Mouse (Mus musculus): Measurements from ENCODE around the gene Vezf1.
A peak's percentile ranks its signal among the peaks of the same experiment; 100 is the strongest.

Gene Vezf1

DNA sequence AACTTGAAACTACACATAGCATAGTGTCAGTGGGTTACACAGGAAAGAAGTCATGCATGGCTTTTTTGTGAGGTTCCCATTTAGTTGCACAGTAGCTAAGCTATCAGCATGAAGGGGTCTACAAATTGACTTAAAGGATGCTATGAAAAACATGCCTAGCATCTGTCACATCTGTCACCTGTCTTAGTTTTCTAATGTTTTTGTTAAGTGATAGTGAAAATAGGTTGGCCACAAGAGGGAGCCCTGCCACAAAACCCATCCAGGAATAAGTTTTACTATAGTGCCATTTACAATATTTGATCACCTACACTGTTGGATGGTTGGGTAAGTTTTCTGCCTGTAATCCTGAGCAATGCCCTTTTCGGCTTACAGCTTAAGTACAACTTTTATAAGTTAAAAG lies 13.5 kb upstream of the Vezf1 start:
- DNase-seq (ENCODE audit: low spot score): no peak

DNA sequence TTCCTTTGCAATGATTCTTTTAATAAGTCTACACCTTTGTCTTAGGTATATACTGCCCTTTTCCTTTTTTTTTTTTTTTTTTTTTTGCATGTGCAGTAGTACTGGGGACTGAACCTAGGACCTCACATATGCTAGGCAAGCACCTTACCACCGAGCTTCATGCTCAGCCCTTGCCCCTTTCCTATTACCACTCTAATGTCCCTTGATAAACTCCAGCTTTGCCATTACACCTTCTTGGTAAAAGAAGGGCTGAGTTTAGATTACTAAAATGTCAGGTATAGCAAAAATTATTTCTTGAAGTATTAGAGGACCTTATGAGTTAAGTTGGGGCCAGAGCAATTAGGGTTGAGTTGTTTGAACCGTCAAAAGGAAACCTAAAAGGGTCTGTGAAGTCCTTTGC lies 12.3 kb upstream of the Vezf1 start:
- DNase-seq (ENCODE audit: low spot score): no peak

GRCm38 (mm10) chr11:88057788-88058187 lies 10.3 kb upstream of the Vezf1 start:
- no peak for DNase-seq (ENCODE audit: low spot score)

DNA sequence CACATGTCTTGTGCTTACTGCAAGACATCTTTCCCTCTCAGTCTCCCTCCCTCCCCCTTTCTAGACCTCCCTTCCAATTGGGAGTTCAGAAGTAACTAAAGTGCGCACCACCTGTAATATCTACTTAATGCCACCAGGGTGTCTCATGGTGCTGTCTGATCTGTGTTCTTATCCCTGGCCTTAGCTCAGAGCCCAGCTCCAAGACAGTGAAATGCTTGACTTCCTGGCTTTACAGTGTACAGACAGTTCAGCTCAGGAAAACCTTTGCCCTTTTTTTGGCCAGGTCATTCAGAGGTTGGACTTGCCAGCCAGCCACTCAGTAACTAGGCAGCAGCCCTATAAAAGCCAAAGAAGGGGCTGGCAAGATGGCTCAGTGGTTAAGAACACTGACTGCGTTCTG lies 8.9 kb upstream of the Vezf1 start:
- no peak for DNase-seq (ENCODE audit: low spot score)

- DNase-seq (ENCODE audit: low spot score): no peak
Observed at GRCm38 (mm10) chr11:88061892-88062625, 6.0 kb upstream of the Vezf1 start.

DNA sequence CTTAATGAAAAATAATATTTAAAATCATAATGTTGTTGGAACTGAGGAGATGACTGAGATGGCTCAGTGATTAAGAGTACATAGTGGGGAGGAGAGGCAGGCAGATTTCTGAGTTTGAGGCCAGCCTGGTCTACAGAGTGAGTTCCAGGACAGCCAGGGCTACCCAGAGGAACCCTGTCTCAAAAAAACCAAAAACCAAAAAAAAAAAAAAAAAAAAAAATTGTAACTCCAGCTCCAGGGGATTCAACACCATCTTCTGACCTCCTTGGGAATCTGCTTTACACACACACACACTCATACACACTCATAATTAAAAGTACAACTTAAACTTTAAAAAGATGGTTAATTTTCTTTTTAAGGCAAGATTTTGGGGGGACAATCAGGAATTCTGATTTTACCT lies 2.3 kb upstream of the Vezf1 start:
- no peak for DNase-seq (ENCODE audit: low spot score)

DNA sequence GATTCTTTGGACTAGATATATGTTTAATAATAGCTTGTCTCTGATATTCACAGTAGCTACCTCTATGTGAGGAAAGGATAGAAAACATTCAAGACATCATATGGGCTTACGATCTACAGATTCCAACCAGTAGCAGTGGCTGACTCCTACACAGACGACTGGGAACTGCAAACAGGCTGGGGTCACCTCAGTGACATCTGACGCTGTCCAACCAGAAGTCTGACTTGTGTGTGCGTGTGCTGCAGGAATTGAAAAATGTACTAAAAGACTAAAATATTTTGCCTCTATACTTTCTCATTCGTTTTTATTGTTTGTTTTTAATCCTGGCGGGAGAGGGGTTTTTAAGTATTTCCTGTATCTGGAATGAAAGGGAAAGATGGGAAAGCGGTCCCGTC lies 891 bp upstream of the Vezf1 start:
- DNase-seq (ENCODE audit: low spot score): no peak

- DNase-seq (ENCODE audit: low spot score): peak; percentile 78
Observed at GRCm38 (mm10) chr11:88068411-88069245, 549 bp downstream of the Vezf1 start.

DNA sequence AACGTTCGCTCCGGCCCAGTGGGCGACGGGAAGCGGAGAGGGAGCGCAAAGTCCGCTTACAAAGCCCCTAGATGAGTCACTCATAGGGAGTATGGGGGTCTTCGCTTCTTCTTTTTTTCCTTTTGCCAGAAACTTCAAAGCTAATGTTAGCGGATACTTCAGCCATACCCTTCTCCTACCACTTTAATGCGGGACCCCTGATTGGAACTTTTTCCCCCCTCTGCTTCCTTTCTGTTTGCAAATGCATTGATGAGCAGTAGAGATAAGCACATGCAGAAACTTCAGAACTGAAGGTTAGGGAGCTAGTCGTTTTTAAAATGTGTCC lies 1.1 kb downstream of the Vezf1 start:
- DNase-seq (ENCODE audit: low spot score): no peak

DNA sequence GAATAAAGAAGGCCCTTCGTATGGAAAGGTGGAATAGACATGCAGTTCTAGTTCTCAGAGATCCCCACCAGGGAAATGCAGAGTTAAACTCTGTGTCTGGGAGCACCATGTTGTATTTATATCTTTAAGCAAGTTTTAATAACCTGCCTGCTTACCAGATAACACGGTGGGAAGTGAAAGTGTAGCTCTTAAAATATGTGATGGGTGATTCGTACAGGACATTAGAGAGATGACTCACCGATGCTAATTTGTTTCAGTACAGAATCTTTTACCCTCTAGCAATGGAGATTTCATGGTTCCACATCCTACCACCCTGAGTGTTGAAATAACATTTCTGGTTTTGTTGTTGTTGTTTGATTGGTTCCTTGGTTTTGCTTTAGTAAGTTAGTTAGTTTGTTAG lies 2.3 kb downstream of the Vezf1 start:
- no peak for DNase-seq (ENCODE audit: low spot score)

DNA sequence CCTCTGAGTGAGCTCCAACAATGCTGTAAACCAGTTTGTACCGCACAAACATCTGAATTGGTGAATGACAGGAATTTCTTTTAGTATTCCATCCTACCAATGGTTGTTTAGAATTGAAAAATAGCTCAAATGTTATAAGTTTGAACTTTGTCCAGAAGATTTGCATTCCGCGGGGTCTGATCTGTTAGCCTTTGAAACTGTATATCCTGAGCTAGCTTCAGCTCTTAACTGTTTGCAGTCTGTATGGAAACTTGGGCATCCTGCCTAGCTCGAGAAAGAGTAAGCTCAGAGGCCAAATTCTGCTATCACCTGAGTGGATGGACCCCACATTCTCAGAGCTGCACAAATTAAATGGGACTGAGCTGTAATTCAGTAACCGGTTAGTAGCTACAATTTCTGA lies 3.0 kb downstream of the Vezf1 start:
- DNase-seq (ENCODE audit: low spot score): no peak

DNA sequence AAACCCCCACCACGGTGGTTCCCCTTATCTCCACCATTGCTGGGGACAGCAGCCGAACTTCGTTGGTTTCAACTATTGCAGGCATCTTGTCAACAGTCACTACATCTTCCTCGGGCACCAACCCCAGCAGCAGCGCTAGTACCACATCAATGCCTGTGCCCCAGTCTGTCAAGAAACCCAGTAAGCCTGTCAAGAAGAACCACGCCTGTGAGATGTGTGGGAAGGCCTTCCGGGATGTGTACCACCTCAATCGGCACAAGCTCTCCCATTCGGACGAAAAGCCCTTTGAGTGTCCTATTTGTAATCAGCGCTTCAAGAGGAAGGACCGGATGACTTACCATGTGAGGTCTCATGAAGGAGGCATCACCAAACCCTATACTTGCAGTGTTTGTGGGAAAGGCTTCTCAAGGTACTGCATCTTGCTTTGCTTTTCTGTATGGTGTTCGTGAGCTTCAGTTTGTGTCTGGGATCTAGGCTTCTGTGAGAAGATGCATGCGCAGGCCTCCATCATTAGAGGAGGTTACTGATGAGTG lies 5.3 kb downstream of the Vezf1 start:
- no peak for DNase-seq (ENCODE audit: low spot score)

DNA sequence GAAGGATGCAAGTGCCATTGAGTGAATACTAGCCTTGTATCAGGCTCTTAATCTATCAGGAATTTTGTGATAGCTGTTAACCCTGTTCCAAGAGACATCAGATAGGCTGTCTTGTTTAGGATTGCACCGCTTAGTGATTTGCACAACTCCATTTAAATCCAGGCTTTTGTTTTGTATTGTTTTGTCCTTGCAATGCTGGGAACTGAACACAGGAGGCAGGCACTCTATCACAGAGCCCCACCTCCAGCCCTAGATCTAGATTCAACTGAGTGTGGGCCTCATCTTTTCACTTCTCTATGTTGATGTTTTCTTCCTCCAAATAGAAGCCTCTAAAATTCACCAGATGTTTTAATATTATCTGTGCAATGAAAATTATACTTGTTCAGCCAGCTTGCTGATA lies 7.6 kb downstream of the Vezf1 start:
- no peak for DNase-seq (ENCODE audit: low spot score)

GRCm38 (mm10) chr11:88076394-88076793 lies 8.3 kb downstream of the Vezf1 start:
- no peak for DNase-seq (ENCODE audit: low spot score)

DNA sequence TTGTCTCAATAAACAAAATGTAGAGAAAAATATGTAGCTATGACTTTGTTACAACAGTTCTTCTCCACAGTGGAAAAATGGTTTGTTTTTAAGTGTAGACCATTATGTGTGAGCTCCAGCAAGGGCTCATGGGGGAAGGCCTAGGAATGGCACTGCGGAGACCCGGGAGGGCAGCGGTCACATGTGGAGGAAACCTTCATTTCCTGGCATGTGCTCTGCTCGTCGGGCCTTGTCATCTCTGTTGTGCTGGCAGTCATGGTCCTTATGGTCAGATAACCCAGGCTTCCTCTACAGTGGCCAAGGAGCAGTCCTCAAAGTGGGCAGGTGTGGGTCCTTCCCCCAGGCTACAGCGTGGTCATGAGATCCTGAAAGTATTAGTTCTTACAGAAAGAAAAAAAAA lies 15.6 kb downstream of the Vezf1 start:
- DNase-seq (ENCODE audit: low spot score): no peak

GRCm38 (mm10) chr11:88086737-88087627 lies 18.9 kb downstream of the Vezf1 start:
- DNase-seq (ENCODE audit: low spot score): peak; percentile 87

DNA sequence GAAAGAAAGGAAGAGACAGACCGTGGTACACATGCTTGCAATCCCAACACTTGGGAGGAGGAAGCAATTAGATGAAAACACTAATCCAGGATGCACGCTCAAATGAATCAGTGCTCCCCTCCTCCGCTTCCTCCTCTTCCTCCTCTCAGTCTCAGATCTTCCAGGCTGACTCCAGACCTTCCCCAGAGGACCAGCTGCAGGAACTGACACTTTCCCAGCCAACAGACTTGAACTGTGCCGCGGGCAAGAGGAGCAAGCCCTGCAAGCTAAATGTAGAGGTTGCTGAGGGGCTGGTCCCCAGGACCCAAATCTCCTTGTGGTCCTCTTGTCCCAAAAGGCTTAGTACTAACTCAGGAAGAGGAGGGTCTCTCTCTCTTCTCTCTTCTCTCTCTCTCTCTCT lies 21.1 kb downstream of the Vezf1 start:
- no peak for DNase-seq (ENCODE audit: low spot score)

DNA sequence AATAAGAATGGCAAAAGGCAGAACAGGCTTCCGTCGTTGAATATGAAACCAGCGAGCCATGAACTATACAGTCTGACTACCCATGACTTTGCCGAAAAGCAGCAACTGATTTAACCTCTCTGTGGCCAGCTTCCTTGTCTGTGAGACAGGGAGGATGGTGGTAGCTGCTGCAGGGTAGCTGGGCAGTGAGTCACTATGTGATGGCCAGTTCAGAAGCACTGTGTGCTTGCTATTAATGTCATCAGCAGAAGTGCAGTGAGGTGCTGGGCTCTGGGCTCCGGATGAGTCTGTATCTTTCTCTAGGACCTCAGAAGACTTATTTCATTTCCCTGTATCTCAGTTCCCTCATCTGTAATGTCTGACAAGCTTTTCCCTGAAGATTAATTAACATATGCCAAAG lies 22.2 kb downstream of the Vezf1 start:
- no peak for DNase-seq (ENCODE audit: low spot score)

DNA sequence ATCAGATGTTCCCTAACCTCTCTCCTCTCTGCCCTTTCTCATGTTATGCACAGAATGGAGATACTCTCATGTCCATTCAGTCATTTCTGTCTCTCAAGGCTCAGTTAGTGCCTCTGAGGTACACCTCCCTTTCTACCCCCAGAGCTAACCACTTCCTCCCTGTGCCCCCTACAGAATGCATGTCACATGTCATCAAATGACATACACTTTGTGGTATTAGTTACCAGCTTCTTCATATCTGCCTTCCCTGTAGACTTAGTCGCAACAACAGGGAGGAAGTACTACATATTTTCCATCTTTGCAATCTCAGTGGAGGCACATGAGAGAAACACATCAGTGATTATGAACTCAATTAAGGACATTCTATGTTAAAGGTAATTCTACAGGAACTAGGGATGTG lies 23.9 kb downstream of the Vezf1 start:
- DNase-seq (ENCODE audit: low spot score): no peak

- no peak for DNase-seq (ENCODE audit: low spot score)
Observed at GRCm38 (mm10) chr11:88097173-88097572, 29.1 kb downstream of the Vezf1 start.

- no peak for DNase-seq (ENCODE audit: low spot score)
Observed at GRCm38 (mm10) chr11:88098021-88098729, 30.1 kb downstream of the Vezf1 start, which contains the start of gene Cuedc1. TSS of gene Cuedc1 (plus strand) at chr11:88098058.

Data from ovary, postnatal 36 days (tissue).